Mouse (Mus musculus) heart, embryonic 14.5 days (tissue): ENCODE results near the gene Tpk1. TPM values are rescaled to one million over a fixed set of nuclear protein-coding genes. Genes with fewer than 3 reads are reported as not detected.

Source experiments
- ATAC-seq: fragments of 200-750 bp; cut with Nextera tagmentation; 2 replicates; pipeline ENCODE4 v1.8.0; 2017; ENCODE audit warnings: low read depth, moderate TSS enrichment; ENCODE audit not compliant: insufficient number of reproducible peaks, insufficient read depth, low FRiP score
- H3K27ac ChIP-seq, 2 experiments: fragments of 200-500 bp in 1 of 2; fragments of 300-500 bp in 1 of 2; sonication (generic) in 1 of 2; replicated peaks in 1 of 2; 2 replicates each; pipeline ENCODE4 v1.5.1; 2012 to 2014; ENCODE audit warnings: low read depth in 2 of 2, low read length in 2 of 2, control low read depth in 1 of 2, mild to moderate bottlenecking in 1 of 2, mixed read lengths in 1 of 2; ENCODE audit not compliant: control insufficient read depth in 1 of 2, insufficient read depth in 1 of 2
- H3K27me3 ChIP-seq: fragments of 300-500 bp; sonication (generic); 2 replicates; pipeline ENCODE4 v1.6.1; 2014; ENCODE audit warnings: mild to moderate bottlenecking, low read length, control low read depth; ENCODE audit not compliant: control insufficient read depth, insufficient read depth
- H3K36me3 ChIP-seq: fragments of 300-500 bp; sonication (generic); 2 replicates; pipeline ENCODE4 v1.6.1; 2014; ENCODE audit warnings: mild to moderate bottlenecking, control low read depth, low read length, mixed read lengths; ENCODE audit not compliant: control insufficient read depth, insufficient read depth
- H3K4me1 ChIP-seq, 2 experiments: fragments of 200-500 bp in 1 of 2; fragments of 300-500 bp in 1 of 2; sonication (generic) in 1 of 2; 2 replicates each; pipeline ENCODE4 v1.6.1; 2012 to 2014; ENCODE audit warnings: low read length in 2 of 2, control low read depth in 1 of 2, mixed read lengths in 1 of 2; ENCODE audit not compliant: control insufficient read depth in 2 of 2, insufficient read depth in 2 of 2
- H3K4me2 ChIP-seq: fragments of 300-500 bp; sonication (generic); 2 replicates; pipeline ENCODE4 v1.6.1; 2014; ENCODE audit warnings: mild to moderate bottlenecking, low read length
- H3K4me3 ChIP-seq, 2 experiments: fragments of 200-500 bp in 1 of 2; fragments of 300-500 bp in 1 of 2; sonication (generic) in 1 of 2; 2 replicates each; pipeline ENCODE4 v1.5.1; 2012 to 2014; ENCODE audit warnings: low read length in 2 of 2, mild to moderate bottlenecking in 2 of 2, control low read depth in 1 of 2, low read depth in 1 of 2, moderate library complexity in 1 of 2; ENCODE audit not compliant: control insufficient read depth in 1 of 2, insufficient read depth in 1 of 2
- H3K9ac ChIP-seq: fragments of 300-500 bp; sonication (generic); 2 replicates; pipeline ENCODE4 v1.6.1; 2014; ENCODE audit warnings: mild to moderate bottlenecking, low read length
- H3K9me3 ChIP-seq: fragments of 300-500 bp; sonication (generic); 2 replicates; pipeline ENCODE4 v1.6.1; 2016; ENCODE audit warnings: low read length, control low read depth; ENCODE audit not compliant: control insufficient read depth
- WGBS: fragments of 180-500 bp; shearing (Covaris S2); extraction: QIAGEN DNeasy Blood & Tissue Kit; methylation state at CpG from one replicate; pipeline ENCODE4 v1.1.7; 2014; 5-methylcytosine and 5-hydroxymethylcytosine counted together
- polyA plus RNA-seq: library from polyadenylated mRNA; unstranded; fragments of >200 nt; fragmentation: Nextera tagmentation; extraction: Ambion mirVana; gene quantifications from 2 replicates; pipeline ENCODE4 v1.2.1, GENCODE M21; 2014

The Tpk1 gene
- polyA plus RNA-seq, 1 experiment from 2014 or later = 8.6 TPM

GRCm38 (mm10) chr6:43391358-43391757, 274.7 kb downstream of the Tpk1 start:
- Histone ChIP-seq H3K27me3 (no peaks in the 10 kb centered on the region), H3K9ac (no peak overlapping the region), H3K9me3 (no peaks in the 10 kb centered on the region), H3K36me3 (no peaks in the 10 kb centered on the region), H3K4me3 (no peak overlapping the region), H3K27ac (no peak overlapping the region), H3K4me2 (no peak overlapping the region), H3K4me1 (peaks cover 2 to 8% of the 10 kb centered on the region in 2 experiments)
- WGBS = 86% methylated on average over 1 of the region's 1 CpGs
- ATAC-seq = no peak

GRCm38 (mm10) chr6:43387273-43387672, 278.8 kb downstream of the Tpk1 start:
- no peak overlapping the region for H3K9ac ChIP-seq
- H3K36me3 ChIP-seq = no peaks in the 10 kb centered on the region
- H3K9me3 ChIP-seq = no peaks in the 10 kb centered on the region
- ATAC-seq = peak; percentile 72
- peaks cover 4 to 8% of the 10 kb centered on the region in 2 experiments for H3K4me1 ChIP-seq
- H3K27me3 ChIP-seq = no peaks in the 10 kb centered on the region
- no peak overlapping the region for H3K4me3 ChIP-seq
- no peak overlapping the region for H3K4me2 ChIP-seq
- 0% methylated on average over 1 of the region's 1 CpGs for WGBS
- peak overlapping the region in 1 of 2 experiments; percentile 4; a peak in 1 of 4 replicates for H3K27ac ChIP-seq

- 66% methylated on average over 3 of the region's 3 CpGs for WGBS
- no peak overlapping the region for H3K4me3 ChIP-seq
- no peak for ATAC-seq
Observed at GRCm38 (mm10) chr6:43384841-43385240, 281.2 kb downstream of the Tpk1 start.

GRCm38 (mm10) chr6:43384304-43384703, 281.8 kb downstream of the Tpk1 start:
- Histone ChIP-seq H3K9me3 (no peaks in the 10 kb centered on the region), H3K27ac (no peak overlapping the region), H3K27me3 (no peaks in the 10 kb centered on the region), H3K4me3 (no peak overlapping the region), H3K36me3 (no peaks in the 10 kb centered on the region), H3K4me2 (no peak overlapping the region), H3K4me1 (peaks cover 4 to 8% of the 10 kb centered on the region in 2 experiments), H3K9ac (no peak overlapping the region)
- ATAC-seq = no peak
- WGBS = 65% methylated on average over 3 of the region's 3 CpGs

More at GRCm38 (mm10) chr6:43384841-43385240, 281.2 kb downstream of the Tpk1 start:
- Histone ChIP-seq H3K27ac (no peak overlapping the region), H3K9ac (no peak overlapping the region), H3K36me3 (no peaks in the 10 kb centered on the region), H3K27me3 (no peaks in the 10 kb centered on the region), H3K4me2 (no peak overlapping the region), H3K9me3 (no peaks in the 10 kb centered on the region), H3K4me1 (peaks cover 4 to 8% of the 10 kb centered on the region in 2 experiments)

GRCm38 (mm10) chr6:43382750-43383149, 283.3 kb downstream of the Tpk1 start:
- no peak overlapping the region for H3K4me3 ChIP-seq
- H3K9me3 ChIP-seq = no peaks in the 10 kb centered on the region
- no peak overlapping the region for H3K9ac ChIP-seq
- WGBS = 73% methylated on average over 3 of the region's 3 CpGs
- H3K4me2 ChIP-seq = no peak overlapping the region
- H3K36me3 ChIP-seq = no peaks in the 10 kb centered on the region
- no peak overlapping the region for H3K27ac ChIP-seq
- peaks cover 4 to 7% of the 10 kb centered on the region in 2 experiments for H3K4me1 ChIP-seq
- ATAC-seq = no peak
- no peaks in the 10 kb centered on the region for H3K27me3 ChIP-seq

- Histone ChIP-seq H3K27ac (peak overlapping the region in 1 of 2 experiments; percentile 19; a peak in 2 of 4 replicates), H3K4me1 (peaks cover 3% of the 10 kb centered on the region in 2 experiments; a peak in 3 of 4 replicates), H3K36me3 (no peaks in the 10 kb centered on the region), H3K9ac (no peak overlapping the region), H3K27me3 (no peaks in the 10 kb centered on the region), H3K9me3 (no peaks in the 10 kb centered on the region), H3K4me3 (no peak overlapping the region), H3K4me2 (0 out of 2 replicates have a peak overlapping the region, but pooled peaks have one; percentile 32)
- WGBS = 28% methylated on average over 3 of the region's 3 CpGs
- ATAC-seq = peak; percentile 61; the same call in 1 of the 2 replicates
Observed at GRCm38 (mm10) chr6:43382284-43382683, 283.8 kb downstream of the Tpk1 start.

- H3K27ac ChIP-seq = no peak overlapping the region
- H3K9me3 ChIP-seq = no peaks in the 10 kb centered on the region
- 83% methylated on average over 5 of the region's 5 CpGs for WGBS
- H3K27me3 ChIP-seq = no peaks in the 10 kb centered on the region
- H3K36me3 ChIP-seq = no peaks in the 10 kb centered on the region
- no peak overlapping the region for H3K4me2 ChIP-seq
- H3K4me1 ChIP-seq = no peaks in the 10 kb centered on the region
- no peak for ATAC-seq
- H3K4me3 ChIP-seq = no peak overlapping the region
- no peak overlapping the region for H3K9ac ChIP-seq
Observed at GRCm38 (mm10) chr6:43373206-43373605, 292.9 kb downstream of the Tpk1 start.

GRCm38 (mm10) chr6:43367434-43367945, 298.6 kb downstream of the Tpk1 start:
- no peak for ATAC-seq
- Histone ChIP-seq H3K4me3 (no peak overlapping the region), H3K27me3 (no peaks in the 10 kb centered on the region), H3K4me2 (no peak overlapping the region), H3K4me1 (no peaks in the 10 kb centered on the region), H3K9me3 (no peaks in the 10 kb centered on the region), H3K36me3 (no peaks in the 10 kb centered on the region), H3K27ac (no peak overlapping the region), H3K9ac (no peak overlapping the region)
- WGBS = 66% methylated on average over 1 of the region's 1 CpGs
